Mouse (Mus musculus) kidney, adult 11 months (tissue): ENCODE results near the gene 1700069L16Rik.

Experiments
- DNase-seq: peaks from one replicate; pipeline ENCODE4 v3.0.0; 2022

1700069L16Rik gene

GRCm38 (mm10) chr5:113732182-113732581 lies 7.6 kb upstream of the 1700069L16Rik start:
- no peak for DNase-seq

- DNase-seq, result no peak
These were observed 6.6 kb upstream of the 1700069L16Rik start for GRCm38 (mm10) chr5:113731174-113731573.

- no peak for DNase-seq
These were observed 6.1 kb upstream of the 1700069L16Rik start for GRCm38 (mm10) chr5:113730641-113731121.

- no peak for DNase-seq
These were observed 4.1 kb upstream of the 1700069L16Rik start for GRCm38 (mm10) chr5:113728691-113729090.

- no peak for DNase-seq
These were observed 3.4 kb upstream of the 1700069L16Rik start for GRCm38 (mm10) chr5:113728011-113728410.

GRCm38 (mm10) chr5:113727238-113727637 lies 2.7 kb upstream of the 1700069L16Rik start:
- no peak for DNase-seq

GRCm38 (mm10) chr5:113726618-113727017 lies 2.0 kb upstream of the 1700069L16Rik start:
- DNase-seq, result no peak

- no peak for DNase-seq
These were observed 845 bp upstream of the 1700069L16Rik start for GRCm38 (mm10) chr5:113725417-113725816.

GRCm38 (mm10) chr5:113723567-113724237 lies 870 bp downstream of the 1700069L16Rik start:
- no peak for DNase-seq

- DNase-seq, result no peak
These were observed 2.2 kb downstream of the 1700069L16Rik start for GRCm38 (mm10) chr5:113722224-113723013.

- DNase-seq, result no peak
These were observed 5.3 kb downstream of the 1700069L16Rik start for GRCm38 (mm10) chr5:113719221-113719661.

GRCm38 (mm10) chr5:113716581-113717388 lies 7.8 kb downstream of the 1700069L16Rik start:
- no peak for DNase-seq

- no peak for DNase-seq
These were observed 11.7 kb downstream of the 1700069L16Rik start for GRCm38 (mm10) chr5:113712861-113713260.

GRCm38 (mm10) chr5:113703803-113704585 lies 20.6 kb downstream of the 1700069L16Rik start:
- DNase-seq, result peak; percentile 5

GRCm38 (mm10) chr5:113700388-113701023 lies 24.1 kb downstream of the 1700069L16Rik start:
- no peak for DNase-seq

- no peak for DNase-seq
These were observed 30.2 kb downstream of the 1700069L16Rik start for GRCm38 (mm10) chr5:113694415-113694814.

- no peak for DNase-seq
These were observed 30.6 kb downstream of the 1700069L16Rik start for GRCm38 (mm10) chr5:113694000-113694399.

GRCm38 (mm10) chr5:113693196-113693755 lies 31.3 kb downstream of the 1700069L16Rik start:
- DNase-seq, result no peak

GRCm38 (mm10) chr5:113690866-113691265 lies 33.7 kb downstream of the 1700069L16Rik start:
- no peak for DNase-seq

GRCm38 (mm10) chr5:113690069-113690548 lies 34.5 kb downstream of the 1700069L16Rik start:
- no peak for DNase-seq

GRCm38 (mm10) chr5:113687514-113687913 lies 37.1 kb downstream of the 1700069L16Rik start:
- no peak for DNase-seq
